Mouse (Mus musculus): ENCODE measurements around the gene Gmeb2.

- TF ChIP-seq POLR2A (IDR thresholded peaks at IDR 0.05; ENCODE audit: insufficient read depth, low read length) (no peak), CTCF (IDR thresholded peaks at IDR 0.05; ENCODE audit: low read depth, low read length) (no peak), EP300 (IDR thresholded peaks at IDR 0.05; ENCODE audit: insufficient read depth, low read depth, low read length) (no peak)
These were observed 46.2 kb upstream of the Gmeb2 start for GRCm38 (mm10) chr2:181334023-181334422.
